Mouse (Mus musculus) T-cell, adult 2 months (primary cell): ENCODE measurements at regions not wholly inside any gene's neighbourhood (a gene's known extent, or its start where the extent isn't known, plus 50 kb on each side); places are given as distances from the start of the nearest gene placed in this dataset.

Source experiments
- DNase-seq: peaks from one replicate; pipeline ENCODE4 v3.0.0; 2022; ENCODE audit warnings: low spot score

DNA sequence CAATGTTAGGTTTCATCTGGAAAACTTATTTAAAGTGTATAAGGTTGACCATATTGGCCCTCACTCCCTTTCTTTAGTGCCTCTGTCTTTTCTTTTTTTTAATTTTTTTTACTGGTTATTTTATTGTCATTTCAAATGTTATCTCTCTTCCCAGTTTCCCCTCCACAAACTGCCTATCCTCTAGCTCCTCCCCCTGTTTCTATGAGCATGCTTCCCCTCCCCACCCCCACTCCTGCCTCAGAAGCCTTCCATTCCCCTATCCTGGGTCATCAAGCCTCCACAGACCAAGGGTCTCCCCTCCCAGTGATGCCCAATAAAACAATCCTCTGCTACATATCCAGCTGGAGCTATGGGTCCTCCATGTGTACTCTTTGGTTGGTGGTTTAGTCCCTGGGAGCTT lies 2134.9 kb upstream of the Lrrc6 start:
- no peak for DNase-seq

DNA sequence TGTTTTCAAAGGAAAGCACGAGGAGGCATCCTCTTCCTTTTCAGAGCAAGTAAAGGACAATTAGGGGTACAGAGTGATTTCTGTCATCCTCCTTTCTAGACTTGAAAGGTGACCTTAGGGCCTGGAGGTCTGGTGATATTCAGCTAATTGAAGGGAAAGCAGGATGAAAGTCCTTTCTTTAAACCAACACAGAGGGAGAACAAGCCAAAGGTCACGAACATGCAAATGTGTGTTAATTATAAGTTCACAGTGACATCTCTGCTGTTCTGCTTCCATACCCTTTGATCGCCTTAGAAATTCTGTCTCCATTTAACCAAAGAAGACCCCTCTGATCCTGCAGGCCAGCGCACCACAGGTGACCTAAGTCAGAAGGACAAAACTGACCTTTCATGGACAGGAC lies 2126.3 kb upstream of the Lrrc6 start:
- DNase-seq, result no peak

DNA sequence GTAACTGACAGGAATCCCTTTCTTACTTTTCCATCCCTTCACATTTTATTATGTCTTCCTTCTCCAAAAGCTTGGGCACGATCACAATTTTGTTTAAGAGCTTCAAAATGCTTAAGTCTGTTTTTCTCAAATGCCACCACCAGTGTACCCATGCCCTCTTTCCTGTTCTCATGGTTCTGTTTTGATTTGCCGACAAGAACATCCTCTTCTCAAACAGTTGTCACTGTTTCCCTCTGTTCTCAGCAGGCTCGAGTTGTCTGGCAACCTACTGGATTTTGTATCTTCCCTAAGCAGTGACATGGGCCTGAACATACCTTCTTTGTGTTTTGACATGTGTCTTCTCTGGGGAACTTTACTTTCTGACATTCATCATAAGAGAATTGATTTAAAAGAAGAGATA lies 2124.1 kb upstream of the Lrrc6 start:
- no peak for DNase-seq

DNA sequence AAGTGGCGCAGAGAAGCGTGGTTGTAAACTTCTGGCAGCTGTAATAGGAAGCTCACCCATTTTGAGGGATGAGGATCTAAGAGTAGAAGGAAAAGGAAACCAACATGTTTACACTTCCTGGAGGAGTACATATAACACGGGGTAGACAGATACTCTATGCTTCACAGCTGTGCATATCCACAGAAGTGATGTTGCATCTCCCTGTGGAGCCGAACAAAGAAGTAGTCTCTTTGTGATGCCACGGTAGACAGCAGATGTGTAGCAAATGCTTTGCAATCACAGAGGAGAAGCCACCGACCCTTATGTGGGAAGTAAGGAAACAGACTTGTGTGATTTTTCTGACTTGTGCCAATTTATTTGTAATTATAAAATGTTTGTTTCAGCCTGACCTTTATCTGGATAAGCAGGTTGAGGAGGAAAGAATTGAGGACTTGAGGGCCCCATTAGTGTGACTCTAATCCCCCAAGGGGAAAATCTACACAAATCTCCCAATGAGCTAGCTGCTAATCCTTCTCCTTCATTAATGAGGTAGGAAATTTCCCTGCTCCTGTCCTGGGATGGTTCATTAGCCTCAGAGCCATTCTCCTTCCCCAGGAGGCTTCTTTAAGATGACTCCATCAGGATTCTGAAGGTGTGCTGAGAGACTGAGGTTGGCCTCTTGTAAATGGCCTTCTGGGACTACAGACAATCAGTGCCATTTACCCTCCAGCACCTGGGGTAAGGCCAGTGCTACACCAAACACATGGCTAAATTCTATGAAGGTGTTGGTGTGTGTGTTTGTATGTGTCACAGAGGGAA lies 2119.9 kb upstream of the Lrrc6 start:
- DNase-seq, result no peak

DNA sequence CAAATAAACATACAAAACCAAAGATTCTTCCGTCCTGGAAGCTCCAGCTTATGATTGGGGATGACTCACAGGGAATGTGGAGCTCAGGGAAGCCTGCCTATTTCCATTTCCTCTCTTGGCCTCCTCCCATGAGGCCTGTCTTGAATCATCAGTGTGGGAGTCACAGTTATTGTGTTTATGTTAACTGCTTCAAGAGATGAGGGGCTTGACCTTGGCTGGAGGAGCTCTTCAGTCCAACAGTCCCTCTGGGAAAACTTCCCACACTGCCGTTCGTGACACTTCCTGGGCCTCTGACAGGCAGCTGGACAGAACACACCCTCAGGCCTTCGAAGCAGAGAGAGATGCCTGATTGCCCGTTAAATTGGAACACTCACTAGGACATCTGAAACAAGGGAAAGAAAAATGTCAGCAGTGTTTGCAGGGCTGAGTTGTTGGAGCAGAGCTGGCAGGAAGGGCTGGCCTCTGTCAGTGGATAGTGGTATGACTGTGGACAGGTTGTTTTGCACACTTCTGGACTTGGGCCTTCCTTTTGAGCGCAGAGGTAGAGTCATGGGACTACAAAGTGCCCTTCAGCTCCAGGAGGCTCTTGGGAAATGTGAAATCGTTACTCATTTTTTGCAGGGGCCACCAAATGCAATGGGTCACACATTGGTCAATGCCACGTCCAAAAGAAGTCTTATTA lies 2105.5 kb upstream of the Lrrc6 start:
- no peak for DNase-seq

DNA sequence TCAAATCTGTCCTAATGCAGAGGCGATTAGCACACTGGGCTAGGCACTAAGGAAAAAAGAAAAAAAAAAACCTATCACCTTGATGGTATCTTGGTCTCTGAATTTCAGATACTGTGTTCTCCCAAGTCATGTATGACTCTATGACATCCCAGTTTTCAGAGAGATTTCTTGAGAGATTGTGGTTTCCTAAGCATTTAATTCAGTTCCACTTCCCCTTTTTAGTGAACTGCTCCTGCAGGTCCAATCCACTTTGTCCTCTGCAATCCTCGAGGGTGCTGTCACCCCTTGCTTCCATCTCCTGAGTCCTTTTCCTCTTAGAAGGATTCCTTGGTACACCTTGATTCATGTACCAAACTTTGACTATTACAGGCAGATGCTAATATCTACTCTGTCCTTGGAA lies 2104.8 kb upstream of the Lrrc6 start:
- no peak for DNase-seq

DNA sequence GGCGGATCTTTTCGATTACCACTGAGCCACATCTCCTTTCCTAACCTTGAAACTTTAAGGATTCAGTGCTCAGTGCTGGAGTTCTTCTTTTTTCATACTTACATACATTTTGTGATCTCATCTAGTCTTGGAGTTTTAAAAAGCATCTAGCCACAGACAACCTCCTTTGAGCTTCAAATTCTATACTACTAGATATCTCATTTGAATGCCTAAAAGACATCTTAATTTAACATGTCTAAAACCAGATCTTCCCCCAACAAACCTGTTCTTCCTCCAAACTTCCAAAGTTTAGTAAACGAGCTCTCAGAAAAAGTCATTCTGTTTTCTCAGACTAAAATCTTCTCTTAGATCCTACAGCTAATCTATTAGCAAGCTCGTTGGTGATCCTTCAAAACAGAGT lies 2081.5 kb upstream of the Lrrc6 start:
- DNase-seq, result no peak

DNA sequence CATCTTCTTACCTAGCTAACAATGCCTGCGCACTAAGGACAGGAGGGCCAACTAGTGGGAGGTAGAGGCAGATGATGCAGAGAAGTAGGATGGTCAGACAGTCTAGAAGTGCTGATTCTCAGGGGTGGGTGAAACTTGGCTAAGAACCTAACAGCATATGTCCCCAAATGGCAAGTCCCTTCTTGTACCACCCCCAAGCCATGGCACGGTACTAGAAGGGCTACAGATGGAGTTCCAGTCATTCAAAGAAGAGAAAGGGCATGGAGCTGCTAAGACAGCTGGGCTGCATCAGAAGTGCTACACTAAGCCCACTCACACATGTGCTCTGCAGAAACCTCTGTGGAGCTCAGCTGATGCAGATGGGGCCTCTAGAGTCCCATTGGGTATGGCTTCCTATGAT lies 2078.8 kb upstream of the Lrrc6 start:
- DNase-seq, result no peak

DNA sequence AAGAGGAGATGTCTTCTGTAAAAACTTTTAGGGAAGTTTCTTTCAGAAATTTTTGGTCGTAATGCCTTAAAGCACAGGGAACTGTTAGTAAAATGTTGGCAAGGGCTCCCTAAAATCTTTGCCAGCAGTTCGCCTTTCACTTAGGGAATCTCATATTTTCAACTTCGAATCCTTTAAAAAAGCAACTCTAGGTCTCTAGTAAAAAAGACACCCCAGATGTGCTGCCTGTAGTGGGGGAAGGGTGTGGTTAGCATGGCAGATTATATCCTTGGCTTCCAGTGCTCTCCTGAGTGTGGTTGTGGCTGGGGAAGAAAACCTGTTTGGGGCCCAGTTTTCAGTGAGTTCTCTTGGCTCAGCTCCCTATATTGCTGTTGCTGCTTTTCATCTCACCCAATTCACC lies 2059.9 kb upstream of the Lrrc6 start:
- DNase-seq, result no peak

DNA sequence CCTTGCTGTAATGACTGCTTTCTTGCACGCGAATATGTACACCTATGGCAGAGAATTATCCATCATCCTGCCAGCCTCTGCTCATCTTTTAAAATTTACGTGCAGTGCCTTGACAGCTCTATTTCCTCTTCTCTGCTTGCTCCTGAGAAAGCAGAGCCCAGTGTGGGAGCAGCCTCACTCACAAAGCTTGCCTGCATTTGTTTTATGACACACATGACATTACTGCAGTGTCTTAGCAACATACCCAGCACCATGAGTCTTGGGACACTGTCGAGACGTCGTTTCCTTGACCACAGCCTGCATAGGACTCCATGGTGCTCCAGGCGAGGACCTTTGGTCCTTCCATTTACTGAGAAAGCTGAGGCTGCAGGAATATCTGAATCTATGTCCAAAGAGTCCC lies 2055.4 kb upstream of the Lrrc6 start:
- no peak for DNase-seq

DNA sequence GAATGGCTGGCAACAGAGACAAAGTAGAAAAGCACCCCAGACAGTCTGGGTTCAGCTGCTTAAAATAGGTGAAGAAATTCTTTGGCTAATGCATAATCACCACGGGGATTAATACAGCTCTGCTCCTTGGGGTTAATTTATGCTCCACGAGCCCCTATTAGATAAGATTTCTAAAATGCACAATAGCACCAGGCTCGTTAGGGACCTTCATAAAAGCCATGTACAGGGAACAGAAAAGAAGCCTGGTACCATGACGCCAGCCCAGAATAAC lies 2035.3 kb upstream of the Lrrc6 start:
- DNase-seq, result no peak

DNA sequence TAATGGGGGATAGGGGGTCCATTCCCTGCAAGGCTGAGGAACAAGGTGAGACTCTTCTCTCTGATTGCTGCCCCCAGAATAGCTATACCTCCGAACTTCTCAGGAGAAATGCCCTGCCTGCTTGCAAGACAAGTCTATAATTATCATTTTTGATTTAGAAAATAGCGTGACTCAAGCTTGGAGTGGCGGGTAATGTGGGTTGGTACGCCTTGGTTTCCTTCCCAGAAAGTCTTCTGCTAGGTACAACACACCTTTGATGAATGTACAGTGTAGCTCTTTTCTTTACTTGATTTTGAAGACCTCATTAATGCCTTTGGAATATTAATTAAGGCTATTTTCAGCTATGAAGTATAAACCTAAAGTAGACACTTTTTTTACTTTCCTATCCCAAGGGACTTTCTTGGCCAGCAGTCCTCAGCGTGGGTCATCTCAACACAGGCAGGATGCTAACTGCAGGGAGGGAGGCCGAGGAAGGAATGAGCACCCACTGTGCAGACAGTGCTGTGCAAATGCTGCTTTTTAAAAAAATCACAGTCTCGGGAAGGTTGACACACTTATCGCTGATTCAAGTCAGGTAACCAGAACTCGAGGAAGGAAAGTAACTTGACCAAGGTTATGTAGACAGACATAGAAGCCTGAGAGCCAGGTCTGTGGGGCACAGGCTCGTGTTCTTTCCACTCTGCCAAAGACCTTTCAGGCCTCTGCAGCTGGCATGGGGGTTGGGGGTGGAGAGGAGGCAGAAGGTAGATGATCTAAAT lies 2034.8 kb upstream of the Lrrc6 start:
- no peak for DNase-seq

DNA sequence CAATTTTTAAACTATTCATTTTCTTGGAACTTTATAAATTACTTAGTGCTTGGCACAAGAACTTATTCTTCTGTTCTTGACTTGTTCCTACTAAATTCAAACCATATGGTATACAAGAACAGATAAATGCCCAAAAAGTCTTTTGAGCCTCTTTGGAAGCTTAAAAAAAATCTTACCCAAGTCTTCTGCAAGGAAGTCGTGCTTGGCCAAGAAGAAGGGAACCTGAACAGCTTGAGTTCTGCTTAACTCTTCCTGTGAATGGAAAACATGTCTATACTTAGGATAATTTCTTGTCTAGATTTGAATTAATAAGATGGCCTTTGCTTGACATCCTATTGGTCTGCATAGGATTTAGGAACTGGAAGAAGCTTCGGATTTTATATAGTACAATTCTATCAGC lies 2020.0 kb upstream of the Lrrc6 start:
- DNase-seq, result no peak

DNA sequence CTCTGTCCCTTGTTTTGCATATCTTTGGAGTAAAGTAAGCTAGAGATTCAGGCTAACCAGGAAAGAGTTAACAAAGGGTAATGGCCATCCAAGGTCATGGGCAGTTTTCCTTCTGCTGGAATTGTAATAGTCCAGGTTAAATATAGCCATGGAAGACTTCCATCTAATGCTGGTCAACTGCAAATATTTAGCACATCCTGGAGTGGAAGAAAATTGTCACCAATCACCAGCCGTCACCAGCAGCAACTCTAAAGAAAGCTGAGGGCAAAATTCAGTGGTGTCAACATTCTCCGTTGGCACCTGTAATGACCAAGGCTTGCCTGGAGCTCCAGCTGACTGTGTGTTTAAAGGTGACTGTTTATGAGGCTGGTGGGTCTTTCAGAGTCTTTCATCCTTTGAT lies 2011.7 kb upstream of the Lrrc6 start:
- no peak for DNase-seq

DNA sequence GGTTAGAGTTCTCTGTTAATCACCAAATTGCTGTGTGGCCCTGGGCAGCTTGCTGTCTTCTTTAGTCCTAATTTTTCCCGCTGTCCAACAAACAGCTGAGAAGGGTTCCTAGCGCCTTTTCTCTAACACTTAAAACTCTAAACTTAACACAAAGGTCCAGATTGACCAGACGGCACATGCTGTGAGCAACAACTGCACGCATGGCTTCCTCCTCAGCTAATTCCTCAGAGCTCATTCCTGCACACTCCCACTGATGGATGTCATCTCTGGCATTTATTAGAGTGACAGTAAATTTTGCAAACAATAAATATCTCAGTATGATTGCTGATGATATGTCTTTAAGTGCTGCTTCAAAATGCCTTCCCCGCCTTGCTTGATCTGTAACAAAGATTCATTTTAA lies 2007.5 kb upstream of the Lrrc6 start:
- no peak for DNase-seq

DNA sequence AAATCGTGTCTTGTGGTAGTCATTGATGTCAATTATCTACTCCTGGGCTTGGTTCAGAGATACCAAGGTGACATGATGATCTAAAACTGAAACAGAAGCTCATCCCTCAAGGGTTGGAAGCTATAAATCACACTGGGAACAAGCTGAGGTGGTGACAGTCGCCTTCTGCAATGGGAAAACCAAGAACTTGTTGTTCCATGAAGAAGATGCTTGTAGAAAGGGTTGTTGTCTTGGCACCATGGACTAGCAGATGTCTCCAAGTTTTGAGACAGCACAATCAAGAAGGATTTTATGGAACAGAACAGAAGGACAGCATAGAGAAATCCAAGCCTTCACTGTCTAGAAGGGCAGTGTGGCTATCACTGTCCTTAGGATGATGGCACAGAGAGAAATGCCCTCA lies 2005.4 kb upstream of the Lrrc6 start:
- DNase-seq, result no peak

DNA sequence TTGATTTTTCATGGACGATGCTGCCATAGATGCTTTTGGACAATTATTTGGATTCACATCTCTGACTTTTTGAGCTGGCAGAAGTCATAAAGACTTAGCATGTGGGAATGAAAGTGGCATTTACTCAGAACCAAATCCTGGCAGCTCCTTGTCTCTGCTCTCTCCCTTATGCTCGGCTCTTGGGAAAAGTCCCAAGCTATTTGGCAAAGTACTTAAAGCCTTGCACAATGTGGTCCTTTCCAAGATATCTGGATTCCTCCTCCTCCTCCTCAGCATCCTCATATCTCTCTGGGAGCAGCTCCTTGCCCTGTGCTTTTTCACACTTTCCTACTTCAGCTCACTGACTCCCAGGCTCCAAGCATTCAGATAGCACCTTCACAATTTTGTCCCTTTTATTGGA lies 1995.7 kb upstream of the Lrrc6 start:
- no peak for DNase-seq

DNA sequence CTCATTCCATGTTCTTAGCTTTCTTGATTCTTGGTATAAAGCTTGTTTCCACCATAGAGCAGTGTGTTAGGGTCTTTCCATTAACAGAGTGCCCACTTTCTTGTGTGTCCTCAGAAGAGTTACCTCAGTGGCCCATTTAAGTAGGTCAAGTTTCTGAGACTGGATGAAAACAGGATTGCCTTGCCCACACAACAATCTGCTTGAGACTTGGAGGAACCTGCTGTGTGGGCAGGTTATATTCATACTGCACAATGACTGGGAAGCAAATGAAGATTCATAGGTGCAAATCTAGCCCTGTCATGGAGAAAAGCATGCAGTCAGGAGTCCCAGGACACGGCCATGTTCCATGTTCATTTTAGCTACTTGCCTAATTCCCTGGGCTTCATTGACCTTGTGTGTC lies 1984.1 kb upstream of the Lrrc6 start:
- DNase-seq, result no peak

DNA sequence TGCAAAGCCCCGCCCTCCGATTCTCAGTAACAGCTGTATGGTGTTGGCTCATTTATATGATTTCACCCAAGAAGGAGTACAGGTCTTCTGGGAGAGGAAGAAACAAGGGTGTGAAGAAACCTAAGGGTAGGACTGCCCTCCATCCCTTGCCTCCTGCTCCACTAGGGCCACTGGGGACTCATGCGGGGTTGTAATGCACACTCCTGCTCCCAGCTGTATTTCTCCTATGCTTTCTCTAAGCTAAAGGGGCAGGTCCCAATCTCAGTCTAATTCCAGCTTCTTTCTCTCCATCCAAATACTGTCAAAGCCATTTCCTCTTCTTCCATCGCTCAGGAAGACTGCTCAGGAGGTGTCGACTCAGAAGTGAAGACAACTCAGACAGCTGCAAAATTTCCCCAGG lies 1977.0 kb upstream of the Lrrc6 start:
- DNase-seq, result no peak

DNA sequence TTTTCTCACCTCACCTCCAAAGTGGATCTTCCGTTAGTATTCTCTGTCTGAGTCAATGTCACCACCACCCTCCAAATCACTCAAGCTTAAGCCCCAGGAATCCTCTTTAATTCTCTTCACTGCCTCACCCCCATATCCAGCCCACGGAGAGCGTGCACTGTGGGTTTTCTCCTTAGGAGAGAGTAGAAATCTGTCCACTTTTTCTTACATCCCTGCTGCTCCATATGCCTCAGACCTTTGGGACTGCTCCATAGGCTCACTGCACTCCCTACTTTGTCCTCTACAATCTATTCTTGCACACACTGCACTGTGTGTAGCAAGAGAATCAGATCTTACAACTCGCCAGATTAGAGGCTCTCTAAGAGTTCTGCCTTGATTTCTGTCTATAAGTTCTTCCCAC lies 1971.2 kb upstream of the Lrrc6 start:
- no peak for DNase-seq

DNA sequence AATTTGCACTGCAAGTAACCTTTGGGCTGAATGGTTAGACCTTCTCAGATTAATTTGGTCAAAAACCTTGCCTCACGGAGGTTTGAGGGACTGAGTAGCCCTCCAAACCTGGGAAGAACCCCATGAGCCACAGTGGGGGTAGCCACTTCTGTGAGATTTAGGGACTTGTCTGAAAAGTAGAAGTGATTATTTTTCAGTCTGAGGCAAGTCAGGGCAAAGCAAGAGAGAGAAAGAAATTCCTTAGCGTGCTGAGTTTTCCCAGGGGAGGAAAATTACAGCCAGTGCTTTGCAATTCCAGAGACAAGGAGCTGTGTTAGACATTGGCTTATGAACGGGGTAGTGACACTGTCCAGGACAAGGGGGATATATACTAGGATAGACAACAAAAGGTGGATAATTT lies 1962.1 kb upstream of the Lrrc6 start:
- DNase-seq, result no peak

DNA sequence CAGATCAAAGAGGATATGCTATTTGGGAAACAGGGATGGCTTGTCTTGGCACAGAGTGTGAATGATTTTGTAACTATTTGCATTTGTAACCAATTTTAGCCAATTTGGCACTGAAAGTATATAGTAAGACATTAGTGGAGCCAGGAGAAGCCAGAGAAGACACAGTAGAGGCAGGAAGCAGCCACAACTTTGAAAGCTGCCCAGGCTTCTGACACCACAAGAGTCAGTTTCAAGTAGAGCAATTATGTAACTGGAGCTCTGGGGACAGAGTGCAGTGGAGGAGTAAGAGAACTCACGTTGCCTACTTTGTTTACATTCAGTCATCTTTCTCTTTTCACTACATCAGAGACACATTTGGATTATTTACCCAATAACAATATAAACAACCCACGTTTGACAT lies 1956.5 kb upstream of the Lrrc6 start:
- no peak for DNase-seq

DNA sequence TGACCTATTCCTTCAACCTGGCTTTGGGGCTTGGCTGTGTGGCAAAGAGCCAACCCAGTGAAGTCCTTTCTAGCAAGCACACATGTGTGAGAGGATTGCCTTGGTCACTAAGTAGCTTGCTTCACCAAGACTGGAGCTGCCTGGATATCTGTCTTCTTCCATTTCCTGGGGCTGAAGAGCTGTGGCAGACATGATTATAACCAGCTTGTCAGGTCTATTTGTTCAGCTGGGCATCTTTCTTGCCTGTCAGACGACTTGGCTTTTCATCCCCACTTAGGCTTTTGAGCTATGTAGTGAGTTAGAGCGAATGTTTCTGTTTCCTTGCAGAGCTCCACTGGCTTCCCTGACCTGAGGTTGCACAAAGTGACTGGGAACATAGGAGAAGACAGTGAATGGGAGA lies 1951.3 kb upstream of the Lrrc6 start:
- no peak for DNase-seq

DNA sequence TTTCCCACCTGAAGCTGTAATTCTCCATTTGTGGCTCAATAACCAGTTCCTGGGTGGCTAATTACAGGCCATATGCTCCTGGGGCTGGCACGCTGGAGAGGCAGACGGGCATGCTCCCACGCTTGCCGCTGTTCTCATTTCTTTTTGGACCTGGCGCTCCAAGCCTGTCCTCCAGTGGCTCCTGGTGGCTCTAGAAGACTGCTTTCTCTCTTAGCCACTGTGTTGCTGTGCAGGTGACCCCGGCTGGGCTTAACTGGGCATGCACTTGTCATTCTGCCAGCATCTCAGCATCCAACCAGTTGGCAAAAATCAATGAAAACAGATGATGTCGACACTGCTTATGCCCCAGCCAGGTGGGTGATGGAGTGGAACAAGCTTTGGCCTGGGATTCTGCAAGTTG lies 1944.6 kb upstream of the Lrrc6 start:
- DNase-seq, result no peak
